Mouse (Mus musculus): ENCODE data around the gene Phlpp2.
"Not testable (repeated sequence)": the region's sequence is repeated elsewhere in the genome, so short reads cannot be mapped to it uniquely, and the experiment has no call there.

Gene Phlpp2

DNA sequence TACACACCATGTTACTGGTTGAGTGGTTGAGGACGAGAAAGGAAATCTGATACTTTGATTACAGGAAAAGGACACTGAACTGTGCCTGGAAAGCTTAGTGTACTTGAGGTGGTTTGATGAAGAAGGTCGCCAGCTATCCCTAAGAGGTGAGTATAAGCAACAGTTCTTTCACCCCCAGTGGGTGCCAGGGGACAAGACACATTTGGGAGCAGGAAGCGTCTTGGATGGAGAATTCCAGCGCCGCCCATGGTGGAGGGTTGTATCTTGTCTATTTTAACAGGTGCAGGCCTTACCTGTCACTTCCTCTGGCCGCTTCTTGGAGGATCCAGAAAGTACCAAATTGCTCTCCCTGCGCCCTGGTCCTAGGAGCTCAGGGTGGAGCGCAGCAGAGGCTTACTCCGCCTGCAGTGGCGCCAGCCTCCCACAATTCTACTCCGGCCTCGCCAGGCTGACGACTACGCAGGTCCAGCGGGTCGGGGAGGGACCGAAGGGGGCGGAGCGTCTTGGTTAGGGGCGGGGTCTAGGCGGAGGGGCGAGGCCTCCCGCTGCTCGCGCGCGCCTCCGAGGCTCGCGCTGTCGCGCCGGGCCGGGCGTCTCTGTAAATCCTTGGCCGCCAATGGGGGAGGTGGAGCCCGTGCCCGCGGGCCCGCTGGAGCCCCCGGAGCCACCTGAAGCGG is at the start of gene Phlpp2:
Gene Phlpp2, plus strand, starts transcription at position 540 of the 677 bp plus-strand sequence.
- in situ Hi-C loops (cut with MboI; ENCODE audit: low sequenced_read_pairs) = no loop called here

DNA sequence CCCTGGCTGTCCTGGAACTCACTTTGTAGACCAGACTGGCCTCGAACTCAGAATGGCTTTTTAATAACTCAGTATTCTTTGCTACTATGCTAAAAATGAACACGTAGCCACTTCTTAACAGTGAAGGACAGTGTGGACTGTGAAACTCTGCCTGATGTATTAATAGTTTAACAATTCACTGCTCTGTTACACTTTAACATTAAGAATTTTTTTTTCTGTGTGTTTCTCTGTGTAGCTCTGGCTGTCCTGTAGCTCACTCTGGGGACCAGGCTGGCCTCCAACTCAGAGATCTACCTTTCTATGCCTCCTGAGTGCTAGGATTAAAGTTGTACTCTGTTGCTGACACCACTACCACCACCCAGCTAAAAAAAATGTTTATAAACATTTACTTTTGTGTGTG is 44.8 kb upstream of the Phlpp2 start:
- in situ Hi-C loops (cut with MboI; ENCODE audit: low sequenced_read_pairs) = no loop called here

DNA sequence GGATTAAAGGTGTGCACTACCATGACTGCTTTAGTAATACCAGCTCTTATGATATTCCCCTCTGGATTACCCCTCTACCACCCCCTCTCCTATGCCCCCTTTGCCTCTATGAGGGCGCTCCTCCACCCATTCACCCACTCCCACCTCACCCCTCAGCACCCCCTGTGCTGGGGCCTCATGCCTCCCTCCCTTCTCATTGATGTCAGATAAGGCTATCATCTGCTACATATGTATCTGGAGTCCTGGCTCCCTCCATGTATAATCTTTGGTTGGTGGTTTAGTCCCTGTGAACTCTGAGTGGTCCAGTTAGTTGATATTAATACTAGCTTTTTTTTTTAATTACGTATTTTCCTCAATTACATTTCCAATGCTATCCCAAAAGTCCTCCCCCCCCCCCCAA is 28.5 kb upstream of the Phlpp2 start:
- in situ Hi-C loops (cut with MboI; ENCODE audit: low sequenced_read_pairs) = no loop called here

DNA sequence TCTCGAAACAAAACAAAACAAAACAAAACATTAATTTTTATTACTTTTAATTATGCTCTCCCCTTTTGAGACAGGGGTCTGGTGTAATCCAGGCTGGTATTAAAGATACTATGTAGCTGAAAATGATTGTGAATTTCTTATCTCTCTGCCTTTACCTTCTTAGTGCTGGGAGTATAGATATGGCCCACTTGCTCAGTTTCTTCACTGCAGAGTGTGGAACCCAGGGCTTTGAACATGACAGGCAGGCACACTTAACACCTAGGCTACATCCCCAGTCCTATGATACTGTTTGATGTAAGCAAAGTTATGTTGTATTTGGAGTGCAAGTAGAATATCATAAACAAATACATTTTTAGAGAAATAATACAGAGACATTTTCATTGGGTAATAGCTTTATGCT is 25.9 kb upstream of the Phlpp2 start:
- in situ Hi-C loops (cut with MboI; ENCODE audit: low sequenced_read_pairs) = no loop called here

DNA sequence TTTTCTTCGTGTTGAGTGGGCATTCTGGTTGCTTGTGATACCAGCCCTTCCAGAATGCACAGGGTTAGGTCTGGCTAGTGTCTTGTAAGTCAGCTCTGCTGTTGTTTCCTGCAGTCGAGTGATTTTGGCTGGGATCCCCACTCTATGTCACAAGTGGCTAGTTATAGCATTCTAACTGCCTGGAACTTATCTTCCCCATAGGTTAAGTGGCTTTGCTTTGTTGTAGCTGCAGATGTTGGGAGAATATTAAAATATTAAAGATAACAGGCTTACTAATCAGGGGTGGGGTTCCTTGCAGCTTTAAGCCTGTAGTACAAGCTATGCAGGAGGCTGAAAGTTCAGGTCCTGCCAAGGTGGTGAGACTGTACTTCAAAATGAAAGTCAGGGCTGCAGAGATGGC is 20.5 kb upstream of the Phlpp2 start:
- in situ Hi-C loops (cut with MboI; ENCODE audit: low sequenced_read_pairs) = no loop called here

DNA sequence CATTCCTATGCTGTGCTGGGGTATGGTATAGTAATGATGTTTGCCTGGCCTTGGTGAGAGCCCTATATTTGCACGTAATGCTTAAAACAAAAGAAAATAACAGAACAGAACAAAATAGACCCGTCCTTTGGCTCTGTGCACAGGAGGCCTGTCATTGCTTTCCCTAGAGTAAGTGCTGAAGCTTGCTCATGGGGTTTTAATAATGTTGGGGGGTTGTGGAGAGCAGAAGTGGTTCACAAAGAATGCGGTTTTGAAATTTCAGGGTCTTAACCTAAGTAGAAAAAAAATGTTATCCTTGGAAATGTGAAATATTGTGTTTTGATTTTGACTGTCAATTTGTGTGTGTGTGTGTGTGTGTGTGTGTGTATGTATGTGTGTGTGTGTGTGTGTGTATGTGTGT is 19.4 kb upstream of the Phlpp2 start:
- in situ Hi-C loops (cut with MboI; ENCODE audit: low sequenced_read_pairs) = no loop called here

DNA sequence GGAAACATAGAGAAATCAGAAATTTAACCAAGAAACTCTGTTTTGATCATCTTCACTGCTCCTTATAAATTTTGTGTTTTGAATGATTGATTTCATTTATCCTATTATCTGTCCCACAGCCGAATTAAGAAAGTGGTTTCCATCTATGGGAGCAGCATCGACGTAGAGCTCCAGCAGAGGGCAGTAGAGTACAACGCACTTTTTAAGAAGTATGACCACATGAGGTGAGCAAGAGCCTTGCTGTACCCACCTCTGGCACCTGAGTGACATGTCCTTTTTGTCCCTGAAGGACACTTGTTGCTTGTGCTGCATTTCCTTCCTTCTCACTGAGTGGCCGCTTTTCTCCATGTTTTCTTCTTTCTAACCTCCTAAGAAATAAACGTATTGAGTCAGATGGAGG is 14.9 kb upstream of the Phlpp2 start:
- in situ Hi-C loops (cut with MboI; ENCODE audit: low sequenced_read_pairs) = no loop called here

DNA sequence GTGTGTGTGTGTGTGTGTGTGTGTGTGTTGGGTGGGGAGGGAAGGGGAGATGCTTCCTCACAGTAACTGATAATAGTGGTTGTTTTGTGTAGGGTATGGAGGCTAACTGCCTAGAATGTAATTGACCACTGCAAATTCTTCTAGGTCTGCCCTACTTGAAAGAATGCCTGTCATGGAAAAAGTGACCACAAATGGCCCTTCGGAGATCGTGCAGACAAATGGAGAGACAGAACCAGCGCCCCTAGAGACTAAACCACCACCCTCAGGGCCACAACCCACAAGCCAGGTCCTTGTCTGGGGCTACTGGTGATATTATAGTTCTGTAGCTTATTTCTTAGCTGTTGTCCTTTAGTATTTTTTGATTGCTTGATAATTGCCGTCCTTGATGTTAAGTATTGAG is 13.8 kb upstream of the Phlpp2 start:
- in situ Hi-C loops (cut with MboI; ENCODE audit: low sequenced_read_pairs) = no loop called here

DNA sequence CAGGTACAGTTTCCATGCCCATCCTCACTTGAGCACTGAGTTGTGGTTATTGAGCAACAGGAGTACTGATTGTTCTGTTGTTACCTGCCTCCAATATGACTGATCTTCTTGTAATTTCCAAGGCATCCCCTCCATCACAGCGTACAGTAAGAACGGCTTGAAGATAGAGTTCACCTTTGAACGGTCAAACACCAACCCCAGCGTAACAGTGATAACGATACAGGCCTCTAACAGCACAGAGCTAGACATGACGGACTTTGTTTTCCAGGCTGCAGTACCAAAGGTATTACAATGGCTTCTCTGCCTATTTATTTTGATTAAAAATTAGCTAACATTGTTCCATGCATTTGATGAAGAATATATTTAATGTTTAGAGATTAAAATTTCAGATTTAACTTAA is 12.9 kb upstream of the Phlpp2 start:
- in situ Hi-C loops (cut with MboI; ENCODE audit: low sequenced_read_pairs) = no loop called here

DNA sequence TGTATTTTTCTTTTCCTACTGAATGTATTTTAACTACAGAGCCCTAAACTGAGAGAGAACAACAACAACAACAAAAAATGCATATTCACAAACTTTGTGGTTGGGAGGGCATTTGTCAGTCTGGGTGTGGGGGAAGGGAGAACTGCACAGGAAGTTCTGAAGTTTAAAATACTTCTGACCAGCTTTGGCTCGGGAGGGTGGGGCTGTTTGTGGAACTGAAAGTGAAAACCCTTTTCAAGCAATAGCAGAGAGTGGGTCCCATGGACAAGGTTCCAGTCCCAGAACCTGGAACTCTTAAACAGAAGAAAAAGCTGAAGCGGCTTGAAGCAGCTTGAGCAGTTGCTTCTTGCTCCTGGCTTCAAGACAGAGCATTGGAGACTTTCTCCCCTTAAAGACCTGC is 4.9 kb upstream of the Phlpp2 start:
- in situ Hi-C loops (cut with MboI; ENCODE audit: low sequenced_read_pairs) = no loop called here

DNA sequence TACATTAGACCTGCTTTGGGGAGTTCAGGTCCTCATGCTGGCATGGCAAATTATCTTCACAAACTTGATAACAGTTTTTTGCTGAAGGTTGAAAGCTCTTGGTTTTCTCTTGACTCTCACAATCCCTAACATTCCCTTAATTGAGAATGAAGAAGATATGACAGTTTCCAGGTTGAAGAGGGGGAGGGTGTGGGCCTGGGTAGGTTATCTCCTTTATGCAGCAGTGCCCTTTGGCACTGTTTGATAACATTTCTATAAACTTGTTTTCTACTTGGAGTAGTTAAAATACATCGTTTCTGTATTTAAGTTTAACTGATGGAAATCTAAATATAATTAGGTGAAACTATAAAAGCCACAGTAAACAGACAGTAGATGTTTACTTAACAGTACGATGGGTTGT is 3.5 kb upstream of the Phlpp2 start:
- in situ Hi-C loops (cut with MboI; ENCODE audit: low sequenced_read_pairs) = no loop called here

DNA sequence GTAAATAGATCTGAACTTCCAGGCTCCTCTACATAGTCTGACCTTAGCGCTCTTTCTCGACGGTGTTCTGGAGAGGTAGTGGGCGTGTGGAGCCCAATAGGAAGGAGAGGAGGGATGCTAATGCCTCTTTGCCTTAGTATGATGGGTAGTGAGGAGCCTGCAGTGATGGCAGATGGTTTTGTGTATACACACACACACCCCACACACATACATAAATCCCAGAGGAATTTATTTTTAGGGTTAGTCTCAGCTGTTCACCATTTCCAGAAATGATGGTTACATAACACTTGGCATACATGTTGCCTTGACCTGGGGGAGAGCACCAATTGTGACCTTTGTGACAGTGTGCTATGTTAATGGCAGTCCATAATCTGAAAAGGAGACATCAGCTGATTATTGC is 2.8 kb upstream of the Phlpp2 start:
- in situ Hi-C loops (cut with MboI; ENCODE audit: low sequenced_read_pairs) = no loop called here

DNA sequence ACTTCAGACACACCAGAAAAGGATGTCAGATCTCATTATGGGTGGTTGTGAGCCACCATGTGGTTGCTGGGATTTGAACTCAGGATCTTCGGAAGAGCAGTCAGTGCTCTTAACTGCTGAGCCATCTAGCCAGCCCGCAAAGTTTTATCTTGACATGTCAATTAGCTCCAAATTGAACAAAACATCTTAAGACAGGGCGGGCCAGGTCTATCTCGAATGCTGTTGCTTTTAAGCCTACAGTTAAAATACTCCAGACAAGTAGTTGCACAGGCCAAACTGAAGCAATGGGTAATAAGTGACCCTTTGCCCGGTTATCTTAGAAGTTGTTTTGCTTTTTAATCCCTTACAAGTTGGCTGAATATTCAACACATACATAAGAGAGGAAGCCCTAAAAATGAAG is 1.7 kb upstream of the Phlpp2 start:
- in situ Hi-C loops (cut with MboI; ENCODE audit: low sequenced_read_pairs) = no loop called here

DNA sequence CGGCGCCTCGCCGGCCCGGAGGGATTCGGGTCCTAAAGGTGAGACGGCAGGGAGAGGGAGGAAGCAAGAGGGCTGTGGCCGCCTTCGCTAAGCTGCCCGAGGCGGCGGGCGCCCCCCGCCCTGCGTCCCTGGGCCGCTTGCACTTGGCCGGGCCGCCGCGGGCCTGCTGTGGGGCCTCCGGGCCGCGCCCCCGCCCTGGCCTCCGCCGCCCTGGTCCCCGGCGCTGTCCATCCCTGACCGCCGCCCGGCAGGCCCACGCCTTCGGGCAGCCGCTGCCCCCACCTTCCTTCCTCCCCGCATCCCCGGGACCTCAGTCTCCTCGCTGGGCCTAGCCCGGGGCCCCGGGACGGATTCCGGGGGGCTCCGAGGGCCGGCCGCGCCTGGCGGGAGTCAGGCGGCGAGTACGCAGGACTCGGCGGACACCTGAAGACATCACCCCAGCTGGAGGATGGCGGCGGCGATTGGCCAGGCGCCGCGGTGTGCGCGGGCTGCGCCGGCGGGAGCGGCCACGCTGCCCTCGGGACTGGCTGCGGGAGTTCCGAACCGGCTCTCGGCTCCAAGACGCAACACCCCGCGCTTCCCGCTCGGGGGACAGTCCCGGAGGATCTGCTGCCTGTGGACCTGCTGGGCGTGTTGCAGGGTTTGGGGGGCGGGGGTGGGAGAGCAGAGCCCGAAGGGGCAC is 479 bp downstream of the Phlpp2 start:
- in situ Hi-C loops (cut with MboI; ENCODE audit: low sequenced_read_pairs) = no loop called here

DNA sequence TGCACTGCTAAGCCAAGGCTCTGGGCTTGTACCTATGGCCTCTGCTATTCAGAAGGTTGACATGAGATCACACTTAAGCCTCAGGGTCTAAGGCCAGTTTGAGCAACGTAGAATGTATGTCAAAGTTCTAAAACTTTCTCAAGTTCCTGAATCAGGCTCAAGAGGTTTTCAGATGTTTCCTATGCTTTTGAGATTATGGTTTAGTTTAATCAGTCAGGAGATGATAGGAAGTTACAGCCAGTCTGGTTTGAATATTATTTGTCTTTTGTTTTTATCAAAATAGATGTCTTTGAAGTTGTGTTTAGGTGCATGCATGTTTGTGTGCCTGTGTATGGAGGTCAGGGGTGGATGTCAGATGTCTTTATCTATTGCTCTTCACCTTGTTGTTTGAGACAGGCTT is 2.7 kb downstream of the Phlpp2 start:
- in situ Hi-C loops (cut with MboI; ENCODE audit: low sequenced_read_pairs) = no loop called here

DNA sequence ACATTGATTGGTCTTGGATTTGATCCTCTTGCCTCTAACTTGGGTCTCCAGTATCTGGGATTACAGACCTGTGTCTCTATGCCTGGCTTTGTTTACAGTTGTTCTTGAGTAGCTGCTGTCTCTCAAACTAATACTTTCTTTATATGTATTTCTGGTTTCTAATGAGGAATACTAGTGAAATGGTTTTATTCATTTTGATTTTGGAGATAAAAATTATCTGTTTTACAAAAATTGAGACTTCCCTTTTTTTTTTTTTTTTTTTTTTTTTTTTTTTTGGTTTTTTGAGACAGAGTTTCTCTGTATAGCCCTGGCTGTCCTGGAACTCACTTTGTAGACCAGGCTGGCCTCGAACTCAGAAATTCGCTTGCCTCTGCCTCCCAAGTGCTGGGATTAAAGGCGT is 5.5 kb downstream of the Phlpp2 start:
- in situ Hi-C loops (cut with MboI; ENCODE audit: low sequenced_read_pairs) = not testable (repeated sequence)

DNA sequence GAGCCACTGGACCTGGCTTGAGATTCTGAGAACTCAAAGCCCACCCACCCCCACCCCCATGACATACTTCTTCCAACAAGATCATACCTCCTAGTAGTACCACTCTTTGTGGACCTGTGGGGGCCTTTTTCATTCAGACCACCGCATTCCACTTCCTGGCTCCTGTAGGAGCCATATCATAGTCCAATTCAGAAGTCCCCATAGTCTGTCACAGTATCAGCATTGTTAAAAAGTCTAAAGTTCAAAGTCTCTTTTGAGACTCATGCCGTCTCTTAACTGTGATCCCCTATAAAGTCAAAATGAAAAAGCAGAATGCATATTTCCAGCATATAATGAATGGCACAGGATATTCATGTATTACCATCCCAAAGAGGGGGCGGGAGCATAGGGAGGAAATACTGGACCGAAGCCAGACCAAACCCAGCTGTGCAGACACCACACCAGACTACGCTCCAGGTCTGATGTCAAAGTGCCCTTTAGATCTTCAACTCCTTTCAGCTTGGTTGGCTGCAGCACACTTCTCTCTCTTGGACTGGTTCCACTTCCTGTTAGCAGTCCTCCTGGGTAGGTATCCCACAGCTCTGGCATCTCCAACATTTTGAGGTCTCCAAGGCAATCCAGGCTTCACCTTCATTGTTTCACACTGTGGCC is 11.8 kb downstream of the Phlpp2 start:
- in situ Hi-C loops (cut with MboI; ENCODE audit: low sequenced_read_pairs) = no loop called here

DNA sequence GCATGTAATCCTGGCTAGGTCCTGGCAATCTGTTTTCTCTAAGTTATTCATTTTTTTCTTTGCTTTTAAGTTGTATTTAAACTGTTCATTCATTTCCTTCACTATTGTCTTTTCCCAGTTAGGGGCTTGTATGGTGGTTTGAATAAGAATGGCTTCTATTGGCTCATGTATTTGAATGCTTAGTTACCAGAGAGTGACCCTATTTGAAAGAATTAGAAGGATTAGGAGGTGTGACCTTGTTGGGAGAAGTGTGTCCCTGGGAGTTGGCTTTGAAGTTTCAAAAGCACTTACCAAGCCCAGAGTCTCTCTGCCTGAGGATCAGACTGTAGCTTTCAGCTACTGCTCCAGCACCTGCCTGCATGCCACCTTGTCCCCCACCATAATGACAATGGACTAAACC is 17.0 kb downstream of the Phlpp2 start:
- in situ Hi-C loops (cut with MboI; ENCODE audit: low sequenced_read_pairs) = no loop called here

DNA sequence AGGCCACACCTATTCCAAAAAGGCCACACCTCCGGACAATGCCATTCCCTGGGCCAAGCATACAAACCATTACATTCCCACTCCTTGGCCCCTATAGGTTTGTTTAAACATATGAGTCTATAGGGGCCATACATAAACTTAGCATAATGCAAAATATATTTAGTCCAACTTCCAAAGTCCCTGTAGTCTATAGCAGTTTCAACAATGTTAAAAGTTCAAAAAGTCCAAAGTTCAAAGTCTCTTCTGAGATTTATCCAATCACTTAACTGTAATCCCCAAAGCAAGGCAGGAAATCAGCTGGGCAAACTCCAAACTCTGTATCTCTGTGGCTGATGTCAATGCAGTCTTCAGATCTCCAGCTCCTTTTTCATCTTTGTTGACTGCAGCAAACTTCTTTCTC is 20.9 kb downstream of the Phlpp2 start:
- in situ Hi-C loops (cut with MboI; ENCODE audit: low sequenced_read_pairs) = no loop called here

DNA sequence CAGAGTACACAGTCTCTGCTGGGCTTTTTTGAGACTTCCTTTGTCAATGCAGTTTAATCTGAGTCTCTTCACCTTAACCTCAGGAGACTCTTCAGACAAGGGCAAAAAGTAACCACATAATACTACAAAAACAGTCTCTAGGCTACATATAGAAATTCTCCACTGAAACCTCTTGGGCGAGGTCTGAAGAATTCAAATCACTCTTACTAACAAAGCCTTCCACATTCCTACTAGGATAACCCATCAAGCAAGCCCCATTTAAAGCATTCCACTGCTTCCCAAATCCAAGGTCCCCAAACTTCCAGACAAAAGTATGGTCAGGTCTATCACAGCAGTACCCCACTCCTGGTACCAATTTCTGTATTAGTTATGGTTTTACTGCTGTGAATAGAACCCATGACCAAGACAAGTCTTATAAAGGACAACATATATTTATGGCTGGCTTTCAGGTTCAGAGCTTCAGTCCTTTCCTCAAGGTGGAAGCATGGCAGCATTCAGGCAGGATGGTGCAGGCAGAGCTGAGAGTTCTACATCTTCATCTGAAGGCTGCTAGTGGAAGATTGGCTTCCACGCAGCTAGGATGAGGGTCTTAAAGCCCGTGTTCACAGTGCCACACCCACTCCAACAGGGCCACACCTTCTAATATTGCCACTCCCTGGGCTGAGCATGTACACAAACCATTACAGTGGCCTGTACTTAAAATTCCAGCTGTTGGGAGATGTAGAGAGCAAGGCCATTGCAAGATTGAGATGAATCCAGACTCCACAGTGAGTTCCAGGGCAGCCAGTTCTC is 22.6 kb downstream of the Phlpp2 start:
- in situ Hi-C loops (cut with MboI; ENCODE audit: low sequenced_read_pairs) = no loop called here

DNA sequence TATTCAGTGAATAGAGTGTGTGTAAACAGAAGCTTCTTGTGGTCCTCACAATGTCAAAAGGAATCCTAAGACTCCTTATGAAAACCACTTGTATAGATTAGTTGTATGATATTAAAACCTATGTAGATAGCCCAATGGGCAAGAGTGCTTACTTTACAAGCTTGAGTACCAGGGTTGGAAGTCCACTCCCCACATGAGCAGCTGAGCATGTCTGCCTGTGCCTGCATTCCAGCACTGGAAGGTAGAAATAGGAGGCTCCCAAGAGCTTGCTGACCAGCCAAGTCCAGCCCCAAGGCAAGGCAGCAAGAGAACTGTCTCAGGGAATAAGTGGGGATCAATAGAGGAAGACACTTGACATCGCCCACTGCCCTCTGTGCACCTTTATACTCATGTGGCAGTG is 26.3 kb downstream of the Phlpp2 start:
- in situ Hi-C loops (cut with MboI; ENCODE audit: low sequenced_read_pairs) = no loop called here

DNA sequence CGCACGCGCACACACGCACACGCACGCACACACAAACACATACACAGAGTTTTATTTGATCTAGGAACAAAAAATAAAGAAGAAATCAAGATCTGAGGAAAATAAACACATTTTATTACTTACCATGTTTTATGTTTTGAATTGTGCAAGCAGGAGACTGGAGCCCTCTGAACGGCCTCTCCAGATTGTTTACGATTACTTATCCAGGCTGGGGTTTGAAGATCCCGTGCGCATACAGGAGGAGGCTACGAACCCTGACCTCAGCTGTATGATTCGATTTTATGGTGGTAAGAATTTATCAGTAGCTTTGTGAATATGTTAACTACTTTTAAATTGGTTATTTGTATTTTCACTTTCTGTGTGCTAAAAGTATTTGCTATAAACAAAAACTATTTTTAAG is 27.0 kb downstream of the Phlpp2 start:
- in situ Hi-C loops (cut with MboI; ENCODE audit: low sequenced_read_pairs) = no loop called here
